Mouse (Mus musculus) liver, embryonic 14.5 days (tissue): ENCODE results near the gene Msi2. TPM values are rescaled to one million over a fixed set of nuclear protein-coding genes. Genes with fewer than 3 reads are reported as not detected.
A peak's percentile ranks its signal among the peaks of the same experiment; 100 is the strongest.

Experiments used
- ATAC-seq: fragments of 200-750 bp; cut with Nextera tagmentation; 2 replicates; pipeline ENCODE4 v1.8.0; 2017; ENCODE audit warnings: moderate number of reproducible peaks, mild to moderate bottlenecking, moderate library complexity; ENCODE audit not compliant: insufficient read depth
- DNase-seq, 3 experiments: peaks; one replicate each; pipeline ENCODE4 v3.0.0-alpha.2; 2012 to 2013; ENCODE audit warnings: low read depth in 3 of 3, low spot score in 3 of 3
- H3K27ac ChIP-seq: fragments of 300-500 bp; sonication (generic); 2 replicates; pipeline ENCODE4 v1.5.1; 2014; ENCODE audit warnings: moderate library complexity, mild to moderate bottlenecking, control low read depth, inconsistent platforms
- H3K27me3 ChIP-seq: fragments of 300-500 bp; sonication (generic); 2 replicates; pipeline ENCODE4 v1.6.1; 2014; ENCODE audit warnings: mild to moderate bottlenecking, low read length, moderate library complexity; ENCODE audit not compliant: control insufficient read depth, insufficient read depth
- H3K36me3 ChIP-seq: fragments of 300-500 bp; sonication (generic); replicated peaks from 2 replicates; pipeline ENCODE4 v1.6.1; 2014; ENCODE audit warnings: low read depth; ENCODE audit not compliant: control insufficient read depth, insufficient read depth
- H3K4me1 ChIP-seq, 2 experiments: fragments of 200-500 bp in 1 of 2; fragments of 300-500 bp in 1 of 2; sonication (generic) in 1 of 2; replicated peaks; 2 replicates each; pipeline ENCODE4 v1.6.1; 2012 to 2014; ENCODE audit warnings: antibody characterized with exemption in 1 of 2, inconsistent platforms in 1 of 2, low read length in 1 of 2; ENCODE audit not compliant: control insufficient read depth in 2 of 2, insufficient read depth in 2 of 2
- H3K4me2 ChIP-seq: fragments of 300-500 bp; sonication (generic); 2 replicates; pipeline ENCODE4 v1.6.1; 2014; ENCODE audit warnings: low read depth, mild to moderate bottlenecking, control low read depth, moderate library complexity
- H3K4me3 ChIP-seq, 2 experiments: fragments of 200-500 bp in 1 of 2; fragments of 300-500 bp in 1 of 2; sonication (generic) in 1 of 2; 2 replicates each; pipeline ENCODE4 v1.5.1; 2012 to 2014; ENCODE audit warnings: low read depth in 2 of 2, low read length in 2 of 2, mild to moderate bottlenecking in 2 of 2, control low read depth in 1 of 2, inconsistent platforms in 1 of 2, moderate library complexity in 1 of 2; ENCODE audit not compliant: insufficient read depth in 1 of 2
- H3K9ac ChIP-seq: fragments of 300-500 bp; sonication (generic); replicated peaks from 2 replicates; pipeline ENCODE4 v1.6.1; 2014; ENCODE audit warnings: mild to moderate bottlenecking, control low read depth, moderate library complexity
- H3K9me3 ChIP-seq: fragments of 300-500 bp; sonication (generic); 2 replicates; pipeline ENCODE4 v1.6.1; 2016; ENCODE audit warnings: low read length, mixed read lengths; ENCODE audit not compliant: control insufficient read depth
- CTCF ChIP-seq: IDR thresholded peaks from 2 replicates; pipeline ENCODE4 v1.5.1; 2016; ENCODE audit warnings: antibody characterized with exemption, low read depth, control low read depth
- EP300 ChIP-seq: IDR thresholded peaks from 2 replicates; pipeline ENCODE4 v1.6.1; 2016; ENCODE audit warnings: antibody characterized with exemption, low read depth
- WGBS: fragments of 180-500 bp; shearing (Covaris S2); extraction: QIAGEN DNeasy Blood & Tissue Kit; methylation state at CpG from one replicate; pipeline ENCODE4 v1.1.7; 2014; ENCODE audit not compliant: insufficient replicate concordance; 5-methylcytosine and 5-hydroxymethylcytosine counted together
- polyA plus RNA-seq, 2 experiments: library from polyadenylated mRNA; depleted of rRNA in 1 of 2; stranded (reverse) in 1 of 2; unstranded in 1 of 2; fragments of >200 nt; fragmentation: Nextera tagmentation in 1 of 2; extraction: Ambion mirVana in 1 of 2; gene quantifications; 2 replicates each; pipeline versions ENCODE4 v1.2.1 to v1.2.3; 2012 to 2014

Gene Msi2
- polyA plus RNA-seq, 2 experiments = 2.1 to 6.2 TPM

GRCm38 (mm10) chr11:88602471-88603120 lies 115.7 kb downstream of the Msi2 start:
- peaks cover 21 to 60% of the 10 kb centered on the region in 2 experiments for H3K4me1 ChIP-seq
- no peaks in the 10 kb centered on the region for H3K36me3 ChIP-seq
- H3K4me3 ChIP-seq = no peak overlapping the region
- H3K4me2 ChIP-seq = no peak overlapping the region
- H3K9me3 ChIP-seq = no peaks in the 10 kb centered on the region
- ATAC-seq (no peak), DNase-seq (no peak)
- 30% methylated on average over 7 of the region's 7 CpGs for WGBS
- no peak overlapping the region for H3K9ac ChIP-seq
- no peak for TF ChIP-seq CTCF
- TF ChIP-seq EP300 = no peak
- H3K27ac ChIP-seq = no peak overlapping the region
- H3K27me3 ChIP-seq = no peaks in the 10 kb centered on the region

GRCm38 (mm10) chr11:88600194-88600593 lies 118.1 kb downstream of the Msi2 start:
- 69% methylated on average over 3 of the region's 3 CpGs for WGBS
- H3K4me3 ChIP-seq = no peak overlapping the region
- no peaks in the 10 kb centered on the region for H3K9me3 ChIP-seq
- H3K4me2 ChIP-seq = no peak overlapping the region
- peaks cover 16 to 49% of the 10 kb centered on the region in 2 experiments for H3K4me1 ChIP-seq
- no peak for ATAC-seq
- H3K27ac ChIP-seq = no peak overlapping the region
- DNase-seq = no peak
- H3K27me3 ChIP-seq = no peaks in the 10 kb centered on the region
- no peak for TF ChIP-seq CTCF
- no peak for TF ChIP-seq EP300
- no peak overlapping the region for H3K9ac ChIP-seq
- no peaks in the 10 kb centered on the region for H3K36me3 ChIP-seq

- TF ChIP-seq EP300 (no peak), CTCF (no peak)
- peaks cover 14 to 42% of the 10 kb centered on the region in 2 experiments for H3K4me1 ChIP-seq
- no peaks in the 10 kb centered on the region for H3K36me3 ChIP-seq
- H3K9me3 ChIP-seq = no peaks in the 10 kb centered on the region
- ATAC-seq (no peak), DNase-seq (no peak)
- no peak overlapping the region for H3K4me3 ChIP-seq
- no peak overlapping the region for H3K27ac ChIP-seq
- WGBS = 24% methylated on average over 17 of the region's 17 CpGs
- H3K9ac ChIP-seq = no peak overlapping the region
- H3K4me2 ChIP-seq = peak overlapping the region; percentile 20; the same call in 1 of the 2 replicates
- H3K27me3 ChIP-seq = no peaks in the 10 kb centered on the region
These were observed 118.8 kb downstream of the Msi2 start for GRCm38 (mm10) chr11:88599332-88600130.

GRCm38 (mm10) chr11:88598848-88599175 lies 119.5 kb downstream of the Msi2 start:
- no peak overlapping the region for H3K4me3 ChIP-seq
- peaks cover 12 to 36% of the 10 kb centered on the region in 2 experiments for H3K4me1 ChIP-seq
- H3K27me3 ChIP-seq = no peaks in the 10 kb centered on the region
- ATAC-seq (no peak), DNase-seq (no peak)
- H3K27ac ChIP-seq = no peak overlapping the region
- WGBS = 30% methylated on average over 3 of the region's 3 CpGs
- no peaks in the 10 kb centered on the region for H3K36me3 ChIP-seq
- H3K9ac ChIP-seq = no peak overlapping the region
- TF ChIP-seq EP300 (no peak), CTCF (no peak)
- no peak overlapping the region for H3K4me2 ChIP-seq
- no peaks in the 10 kb centered on the region for H3K9me3 ChIP-seq

- peaks cover 9 to 32% of the 10 kb centered on the region in 2 experiments for H3K4me1 ChIP-seq
- no peak overlapping the region for H3K4me2 ChIP-seq
- no peaks in the 10 kb centered on the region for H3K36me3 ChIP-seq
- no peaks in the 10 kb centered on the region for H3K27me3 ChIP-seq
- no peak overlapping the region for H3K4me3 ChIP-seq
- DNase-seq (no peak), ATAC-seq (no peak)
- 35% methylated on average over 11 of the region's 11 CpGs for WGBS
- H3K27ac ChIP-seq = no peak overlapping the region
- no peaks in the 10 kb centered on the region for H3K9me3 ChIP-seq
- TF ChIP-seq EP300 (no peak), CTCF (no peak)
- H3K9ac ChIP-seq = no peak overlapping the region
These were observed 120.0 kb downstream of the Msi2 start for GRCm38 (mm10) chr11:88598150-88598847.
